Mouse (Mus musculus) testis, adult 2 months (tissue): ENCODE measurements around the gene Fbxw4. TPM values are rescaled to one million over a fixed set of nuclear protein-coding genes. Genes with fewer than 3 reads are reported as not detected.

ENCODE experiments used
- H3K27ac ChIP-seq: fragments of 200-500 bp; 2 replicates; pipeline ENCODE4 v1.5.1; 2012; ENCODE audit warnings: low read depth, low read length; ENCODE audit not compliant: control insufficient read depth, insufficient read depth
- H3K27me3 ChIP-seq: fragments of 200-500 bp; 2 replicates; pipeline ENCODE4 v1.6.1; 2012; ENCODE audit warnings: mild to moderate bottlenecking, low read length, moderate library complexity; ENCODE audit not compliant: control insufficient read depth, insufficient read depth
- H3K36me3 ChIP-seq: fragments of 200-500 bp; 2 replicates; pipeline ENCODE4 v1.6.1; 2012; ENCODE audit warnings: mild to moderate bottlenecking, low read length; ENCODE audit not compliant: control insufficient read depth, insufficient read depth
- H3K4me1 ChIP-seq: fragments of 200-500 bp; 2 replicates; pipeline ENCODE4 v1.6.1; 2012; ENCODE audit warnings: low read length; ENCODE audit not compliant: control insufficient read depth, insufficient read depth
- H3K4me3 ChIP-seq: fragments of 200-500 bp; 2 replicates; pipeline ENCODE4 v1.5.1; 2012; ENCODE audit warnings: low read depth, mild to moderate bottlenecking, low read length, moderate library complexity, mixed read lengths; ENCODE audit not compliant: control insufficient read depth
- CTCF ChIP-seq: fragments of 200-500 bp; IDR thresholded peaks from 2 replicates; pipeline ENCODE4 v1.5.1; 2012; ENCODE audit warnings: low read depth, mild to moderate bottlenecking, inconsistent platforms, low read length, moderate library complexity; ENCODE audit not compliant: control insufficient read depth, insufficient read depth, insufficient replicate concordance
- POLR2A ChIP-seq: fragments of 200-500 bp; IDR thresholded peaks from 2 replicates; pipeline ENCODE4 v1.6.1; 2012; ENCODE audit warnings: low read depth, mild to moderate bottlenecking, inconsistent platforms, low read length, moderate library complexity; ENCODE audit not compliant: control insufficient read depth
- polyA plus RNA-seq: library from polyadenylated mRNA; depleted of rRNA; stranded (reverse); fragments of >200 nt; gene quantifications from 2 replicates; pipeline ENCODE4 v1.2.3, GENCODE M21; 2012

Gene Fbxw4
- polyA plus RNA-seq, 1 experiment, result 21.5 TPM

DNA sequence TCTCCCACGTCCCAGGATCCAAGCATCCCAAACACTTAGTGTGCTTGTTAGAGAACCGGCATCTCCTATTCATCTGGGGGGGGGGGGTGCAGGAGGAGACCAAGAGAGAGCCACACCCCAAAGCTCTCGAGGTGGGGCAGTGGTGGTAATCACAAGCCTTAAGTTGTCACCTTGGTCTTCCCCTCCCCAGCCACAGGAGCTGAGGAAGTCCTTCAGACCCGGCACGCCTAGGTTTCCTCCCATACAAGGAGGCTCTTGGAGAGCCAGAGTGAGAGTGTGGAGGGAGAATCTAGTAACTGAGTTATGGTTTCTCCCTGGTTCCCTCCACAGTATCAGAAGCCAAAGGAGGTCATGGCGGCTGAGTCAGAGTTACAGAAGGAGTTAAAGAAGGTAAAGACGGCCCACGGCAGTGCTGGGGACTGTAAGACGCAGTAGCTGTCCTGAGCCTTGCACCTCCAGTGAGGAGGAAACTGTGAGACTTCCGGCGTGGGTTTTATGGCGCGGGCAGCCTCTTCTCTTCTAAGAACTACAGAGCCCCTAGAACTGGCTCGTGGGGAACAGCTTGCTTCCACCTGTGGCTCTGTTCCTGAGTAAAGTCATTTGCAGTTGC, 82.9 kb downstream of the Fbxw4 start:
- Histone ChIP-seq H3K27me3 (no peaks in the 10 kb centered on the region), H3K36me3 (0 out of 2 replicates have a peak, but pooled peaks cover 2% of the 10 kb centered on the region), H3K27ac (0 out of 2 replicates have a peak overlapping the region, but pooled peaks have one; percentile 14), H3K4me3 (no peak overlapping the region), H3K4me1 (no peaks in the 10 kb centered on the region; the same call in 1 of the 2 replicates)
- TF ChIP-seq CTCF (no peak), POLR2A (no peak)

DNA sequence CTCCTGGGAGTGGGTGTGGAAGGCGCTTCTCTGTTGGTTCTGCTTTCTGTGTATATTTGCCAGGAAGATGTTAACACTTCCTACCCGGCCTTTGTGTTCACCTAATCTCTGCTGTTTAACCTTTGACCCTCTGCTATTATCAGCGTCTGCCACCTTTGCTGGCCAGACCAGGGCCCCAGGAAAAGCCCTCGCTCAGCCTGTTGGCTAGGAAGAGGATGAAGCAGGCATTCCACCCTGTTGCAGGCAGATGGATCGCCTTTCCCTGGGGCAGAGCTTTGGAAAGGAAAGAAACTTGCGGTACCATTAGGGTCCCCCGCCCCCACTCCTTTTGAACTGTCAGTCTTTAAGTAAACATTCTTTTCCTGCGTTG, 84.5 kb downstream of the Fbxw4 start:
- Histone ChIP-seq H3K27me3 (no peaks in the 10 kb centered on the region), H3K4me1 (no peaks in the 10 kb centered on the region; the same call in 1 of the 2 replicates), H3K4me3 (no peak overlapping the region), H3K36me3 (0 out of 2 replicates have a peak, but pooled peaks cover 2% of the 10 kb centered on the region), H3K27ac (no peak overlapping the region)
- TF ChIP-seq CTCF, result no peak
- no peak for TF ChIP-seq POLR2A

DNA sequence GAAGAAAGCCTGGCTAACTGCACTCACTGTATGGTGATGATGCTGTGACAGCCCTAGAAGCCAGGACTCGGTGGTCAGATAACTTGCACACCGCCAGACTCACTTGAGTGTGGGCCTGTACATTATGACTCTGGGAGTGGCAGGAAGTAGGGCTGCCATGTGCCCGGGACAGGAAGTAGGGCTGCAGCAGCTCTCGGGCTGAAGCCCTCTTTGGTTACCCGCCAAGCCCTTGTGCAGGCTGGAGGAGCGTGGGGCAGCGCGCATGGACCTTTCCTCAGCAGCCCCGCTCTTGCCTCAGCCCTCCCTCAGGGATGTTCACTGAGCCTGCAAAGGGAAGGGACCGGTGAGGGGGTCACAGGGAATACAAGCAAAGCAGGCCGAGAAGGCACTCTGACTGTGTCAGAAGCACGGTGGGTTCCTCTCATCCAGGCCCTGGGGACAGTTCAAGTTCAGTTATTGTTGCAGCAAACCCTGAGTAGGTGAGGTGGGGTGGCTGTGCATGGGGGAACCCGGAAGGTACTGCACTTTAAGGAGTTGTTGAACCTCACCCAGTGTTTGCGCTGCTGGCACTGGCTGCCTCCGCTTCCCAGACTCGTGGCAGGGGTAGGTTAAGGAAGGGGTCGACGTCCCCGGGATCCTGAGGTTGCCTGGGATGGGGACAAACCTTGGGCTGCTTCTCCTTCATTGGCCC, 85.0 kb downstream of the Fbxw4 start:
- H3K27ac ChIP-seq, result no peak overlapping the region
- H3K36me3 ChIP-seq, result 0 out of 2 replicates have a peak, but pooled peaks cover 2% of the 10 kb centered on the region
- TF ChIP-seq CTCF (no peak), POLR2A (no peak)
- H3K4me3 ChIP-seq, result no peak overlapping the region
- no peaks in the 10 kb centered on the region; the same call in 1 of the 2 replicates for H3K4me1 ChIP-seq
- H3K27me3 ChIP-seq, result no peaks in the 10 kb centered on the region

DNA sequence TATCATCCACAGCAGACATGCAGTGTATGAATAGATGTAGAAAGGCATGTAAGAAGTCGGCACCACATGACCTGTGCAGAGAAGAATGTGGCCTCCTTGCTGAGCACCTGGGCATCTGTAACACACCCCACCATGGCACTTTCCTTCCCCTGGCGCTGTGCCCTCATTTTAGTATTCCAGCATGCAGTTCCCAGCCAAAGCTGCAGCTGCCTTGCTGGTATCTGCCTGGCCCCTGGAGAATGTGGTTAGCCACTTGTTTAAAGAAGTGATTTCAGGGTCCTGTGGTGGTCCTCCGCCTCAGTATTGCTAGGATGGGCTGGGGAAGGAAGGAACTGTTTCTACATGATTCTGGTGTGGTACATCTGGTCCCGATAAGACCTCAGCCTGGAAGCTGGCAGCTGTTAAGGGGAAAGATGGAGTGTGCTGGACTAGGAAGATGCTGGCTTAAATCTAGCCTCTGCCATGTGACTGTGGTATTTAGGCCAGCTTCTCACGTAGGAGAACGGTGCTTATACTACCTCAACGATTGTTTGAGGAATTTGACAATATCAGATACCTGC, 85.7 kb downstream of the Fbxw4 start:
- no peaks in the 10 kb centered on the region; the same call in 1 of the 2 replicates for H3K4me1 ChIP-seq
- 0 out of 2 replicates have a peak, but pooled peaks cover 2% of the 10 kb centered on the region for H3K36me3 ChIP-seq
- H3K4me3 ChIP-seq, result no peak overlapping the region
- no peak for TF ChIP-seq CTCF
- TF ChIP-seq POLR2A, result no peak
- H3K27me3 ChIP-seq, result no peaks in the 10 kb centered on the region
- H3K27ac ChIP-seq, result no peak overlapping the region

DNA sequence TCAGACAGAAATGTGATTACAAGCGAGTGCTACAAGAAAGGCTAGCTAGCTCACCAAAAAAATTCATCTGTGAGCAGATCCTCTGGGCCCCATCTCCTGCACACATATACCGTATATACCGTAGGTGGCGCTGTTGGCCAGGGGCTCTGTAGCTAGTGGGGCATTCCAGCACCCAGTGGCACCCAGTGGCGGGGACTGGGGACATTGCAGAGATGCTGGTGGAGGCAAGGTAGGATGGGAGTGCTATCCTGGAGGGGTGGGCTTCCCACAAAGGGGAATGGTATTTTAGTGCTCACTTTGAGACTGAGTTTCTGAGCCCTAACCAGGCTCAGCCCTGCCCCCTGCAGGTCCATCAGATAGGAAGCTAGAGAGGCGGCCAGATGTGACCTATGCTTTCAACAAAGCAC, 86.2 kb downstream of the Fbxw4 start:
- H3K27ac ChIP-seq, result no peak overlapping the region
- H3K4me3 ChIP-seq, result no peak overlapping the region
- TF ChIP-seq POLR2A (no peak), CTCF (peak; percentile 61; the same call in 1 of the 2 replicates)
- no peaks in the 10 kb centered on the region for H3K27me3 ChIP-seq
- H3K4me1 ChIP-seq, result no peaks in the 10 kb centered on the region
- 0 out of 2 replicates have a peak, but pooled peaks cover 2% of the 10 kb centered on the region for H3K36me3 ChIP-seq

DNA sequence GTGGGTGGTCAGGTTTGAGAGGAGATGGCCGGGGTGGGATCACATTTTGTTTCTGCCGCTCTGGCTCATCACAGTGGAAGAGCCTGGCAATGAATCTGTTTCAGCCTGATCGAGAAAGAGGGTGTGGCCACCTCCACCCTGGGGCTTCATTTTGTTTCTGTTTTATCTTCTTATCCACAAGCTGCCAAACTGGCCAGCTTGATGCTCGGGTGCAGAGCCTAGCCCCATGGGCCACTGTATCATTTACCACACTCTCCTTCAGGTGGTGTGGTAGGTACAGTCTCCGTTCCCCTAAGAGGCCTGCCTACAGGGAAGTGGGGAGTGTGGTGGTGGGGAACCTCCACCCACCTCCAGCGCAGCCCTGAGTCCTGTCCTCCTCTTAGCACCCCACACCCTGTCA, 87.1 kb downstream of the Fbxw4 start:
- TF ChIP-seq POLR2A, result no peak
- TF ChIP-seq CTCF, result no peak
- H3K27ac ChIP-seq, result no peak overlapping the region
- 0 out of 2 replicates have a peak, but pooled peaks cover 2% of the 10 kb centered on the region for H3K36me3 ChIP-seq
- H3K4me1 ChIP-seq, result no peaks in the 10 kb centered on the region
- no peak overlapping the region for H3K4me3 ChIP-seq
- no peaks in the 10 kb centered on the region for H3K27me3 ChIP-seq

DNA sequence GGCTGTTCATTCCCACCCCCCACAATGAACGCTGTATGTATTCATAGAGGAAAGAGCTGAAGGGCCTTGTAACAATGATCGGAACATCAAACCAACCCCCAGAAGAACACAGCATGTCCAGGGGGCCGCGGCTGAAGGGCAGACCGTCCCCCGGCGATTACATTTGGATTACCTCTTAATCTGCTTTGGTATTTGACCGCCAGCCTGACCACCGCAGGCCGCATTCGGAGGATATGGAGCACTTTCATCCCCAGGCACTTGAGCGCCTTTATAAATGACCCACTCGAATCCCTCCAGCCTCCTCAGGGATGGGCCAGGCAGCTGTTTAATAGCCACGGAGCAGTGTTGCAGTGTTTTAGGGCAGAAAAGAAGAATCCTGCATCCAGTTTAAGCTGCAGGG, 92.7 kb downstream of the Fbxw4 start:
- Histone ChIP-seq H3K27ac (no peak overlapping the region), H3K36me3 (no peaks in the 10 kb centered on the region), H3K4me3 (no peak overlapping the region), H3K27me3 (no peaks in the 10 kb centered on the region), H3K4me1 (no peaks in the 10 kb centered on the region)
- TF ChIP-seq CTCF, result no peak
- no peak for TF ChIP-seq POLR2A
